Mouse (Mus musculus) neural tube, embryonic 13.5 days (tissue): ENCODE results near the gene Gm21858. TPM values are rescaled to one million over a fixed set of nuclear protein-coding genes. Genes with fewer than 3 reads are reported as not detected.
"Not testable (repeated sequence)": the region's sequence is repeated elsewhere in the genome, so short reads cannot be mapped to it uniquely, and the experiment has no call there.

Experiments used
- ATAC-seq: fragments of 200-750 bp; cut with Nextera tagmentation; 2 replicates; pipeline ENCODE4 v1.8.0; 2017; ENCODE audit warnings: low read depth, mild to moderate bottlenecking, moderate TSS enrichment, moderate library complexity
- H3K27ac ChIP-seq: fragments of 300-500 bp; sonication (generic); replicated peaks from 2 replicates; pipeline ENCODE4 v1.5.1; 2015; ENCODE audit warnings: moderate library complexity, mild to moderate bottlenecking, inconsistent platforms
- H3K27me3 ChIP-seq: fragments of 300-500 bp; sonication (generic); 2 replicates; pipeline ENCODE4 v1.6.1; 2015; ENCODE audit warnings: mild to moderate bottlenecking, inconsistent platforms
- H3K36me3 ChIP-seq: fragments of 300-500 bp; sonication (generic); 2 replicates; pipeline ENCODE4 v1.6.1; 2015; ENCODE audit warnings: mild to moderate bottlenecking, inconsistent platforms
- H3K4me1 ChIP-seq: fragments of 300-500 bp; sonication (generic); replicated peaks from 2 replicates; pipeline ENCODE4 v1.6.1; 2015; ENCODE audit warnings: inconsistent platforms
- H3K4me2 ChIP-seq: fragments of 300-500 bp; sonication (generic); 2 replicates; pipeline ENCODE4 v1.6.1; 2015; ENCODE audit warnings: inconsistent platforms, mild to moderate bottlenecking, moderate library complexity
- H3K4me3 ChIP-seq: fragments of 300-500 bp; sonication (generic); 2 replicates; pipeline ENCODE4 v1.5.1; 2015; ENCODE audit warnings: mild to moderate bottlenecking, inconsistent platforms
- H3K9ac ChIP-seq: fragments of 300-500 bp; sonication (generic); 2 replicates; pipeline ENCODE4 v1.6.1; 2015; ENCODE audit warnings: moderate library complexity, mild to moderate bottlenecking, inconsistent platforms
- H3K9me3 ChIP-seq: fragments of 300-500 bp; sonication (generic); 2 replicates; pipeline ENCODE4 v1.6.1; 2016; ENCODE audit warnings: inconsistent platforms
- WGBS: fragments of 180-500 bp; shearing (Covaris S2); methylation state at CpG from one replicate; pipeline ENCODE4 v1.1.7; 2015; 5-methylcytosine and 5-hydroxymethylcytosine counted together
- polyA plus RNA-seq: library from polyadenylated mRNA; unstranded; fragments of >200 nt; fragmentation: Nextera tagmentation; extraction: Ambion mirVana; gene quantifications from 2 replicates; pipeline ENCODE4 v1.2.1, GENCODE M21; 2015

The Gm21858 gene
- polyA plus RNA-seq: not detected in 2 replicates

DNA sequence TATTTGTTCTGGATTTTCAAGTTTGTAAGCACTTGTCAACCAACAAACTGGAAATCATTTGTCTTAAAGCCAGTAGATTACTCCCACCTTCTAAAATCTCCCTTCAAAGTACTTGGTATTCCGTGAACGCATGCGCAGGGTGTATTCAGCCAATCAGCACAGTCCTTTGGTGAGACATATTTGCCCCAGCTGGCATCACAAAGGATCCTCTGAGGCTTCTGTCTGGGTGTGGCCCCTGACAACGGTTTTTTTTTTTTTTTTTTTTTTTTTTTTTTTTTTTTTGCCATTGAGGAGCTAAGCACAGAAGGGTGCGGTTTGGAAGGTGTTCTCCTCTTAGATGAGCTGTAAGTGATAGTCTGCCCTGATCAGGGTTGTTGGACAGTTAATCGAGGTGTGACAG, at the start of gene Gm21858:
Gene Gm21858, plus strand, starts transcription at position 301 of the 400 bp plus-strand sequence.
- not testable (repeated sequence) for H3K4me1 ChIP-seq, H3K36me3 ChIP-seq
- no CpG with 5 or more reads among the region's 6 CpGs for WGBS

More for the DNA sequence above, at the start of gene Gm21858:
- not testable (repeated sequence) for H3K9me3 ChIP-seq, ATAC-seq, H3K27me3 ChIP-seq, H3K9ac ChIP-seq, H3K4me3 ChIP-seq, H3K27ac ChIP-seq, H3K4me2 ChIP-seq
